Mouse (Mus musculus) naive thymus-derived CD4-positive, alpha-beta T cell, adult 2 months (primary cell): ENCODE data around the gene Cmc4.

Experiments used
- DNase-seq: peaks from one replicate; pipeline ENCODE4 v3.0.0-alpha.2; 2011; ENCODE audit warnings: low read depth

Cmc4 gene

DNA sequence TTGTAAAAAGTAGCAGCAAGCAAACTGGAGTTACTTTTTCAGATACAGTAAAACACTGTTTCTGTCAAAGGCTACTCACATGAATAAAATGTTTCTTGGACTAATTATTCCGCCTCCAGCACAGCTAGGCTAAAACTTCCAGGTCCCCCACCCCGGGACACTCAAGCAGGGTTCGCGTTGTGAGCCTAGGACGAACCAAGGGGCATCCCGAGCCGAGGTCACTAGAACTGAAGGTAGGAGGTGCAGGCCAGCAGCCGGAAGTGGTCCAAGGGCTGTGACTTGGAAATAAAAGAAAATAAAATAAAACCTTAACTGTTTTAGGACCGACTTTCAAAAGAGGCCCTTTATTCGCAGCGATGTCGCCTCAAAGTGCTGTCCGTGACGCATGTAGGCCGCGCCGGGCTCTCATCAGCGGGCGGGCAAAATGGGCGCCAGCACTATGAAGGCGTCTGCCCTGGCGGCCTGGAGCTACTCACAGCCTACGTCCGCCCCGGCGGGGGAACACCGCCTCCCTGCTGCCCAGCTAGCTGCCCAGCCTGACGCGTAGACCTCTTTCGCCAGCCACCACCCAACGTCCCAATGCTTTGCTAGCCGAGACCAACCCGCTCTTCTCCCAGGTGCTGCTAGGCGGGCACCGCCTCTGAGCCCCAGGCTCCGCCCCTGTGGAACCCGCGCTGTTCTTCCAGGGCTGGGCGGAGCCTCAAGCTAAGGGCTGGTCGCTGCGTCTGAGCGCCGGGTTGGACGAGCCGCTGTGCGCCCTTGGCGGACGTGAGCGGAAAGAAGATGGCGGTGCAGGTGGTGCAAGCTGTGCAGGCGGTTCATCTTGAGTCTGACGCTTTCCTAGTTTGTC is at the start of gene Cmc4, which contains the start of the genes Mtcp1 and Brcc3:
Gene Cmc4, minus strand, starts transcription at position 649 of the 850 bp plus-strand sequence.
Gene Mtcp1, minus strand, starts transcription at position 653 of the 850 bp plus-strand sequence.
Gene Brcc3, plus strand, starts transcription at position 693 of the 850 bp plus-strand sequence.
- DNase-seq = peak; percentile 92

DNA sequence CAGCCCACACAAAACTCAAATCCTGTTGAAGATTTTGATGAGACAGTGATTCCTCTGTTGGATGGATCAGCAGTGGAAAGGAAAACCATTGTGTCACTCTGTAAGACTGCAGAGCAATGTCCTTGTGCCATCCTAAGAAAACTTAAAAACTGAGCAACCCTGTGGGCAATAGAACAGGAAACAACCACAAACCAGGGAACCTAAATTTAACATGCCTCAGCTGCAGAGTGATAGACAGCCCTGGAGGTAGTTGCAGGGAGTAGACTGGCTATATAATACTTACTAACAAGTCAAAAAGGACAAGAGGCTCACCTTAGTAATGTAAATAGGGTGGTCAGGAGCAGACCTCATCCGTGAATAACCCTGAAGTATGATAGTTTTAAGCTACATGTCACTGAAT is 38.2 kb upstream of the Cmc4 start:
- DNase-seq = no peak

DNA sequence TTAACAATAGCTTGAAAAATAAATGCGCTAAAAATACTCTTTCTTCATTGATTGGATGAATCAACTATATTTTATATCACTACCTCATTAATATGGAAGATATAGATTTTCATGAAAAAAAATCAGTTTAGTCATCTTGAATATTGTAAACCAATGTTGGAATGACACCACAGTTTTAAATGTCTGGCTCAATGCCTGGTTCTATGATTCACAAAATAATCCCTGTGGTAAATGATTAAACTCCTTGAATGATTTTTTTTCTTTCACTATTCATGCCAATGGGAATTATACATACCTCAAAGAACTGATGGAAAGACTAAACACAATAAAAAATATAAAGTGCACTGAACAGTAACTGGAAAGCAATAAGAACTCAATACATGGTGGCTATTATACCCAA is 6.7 kb downstream of the Cmc4 start:
- no peak for DNase-seq

DNA sequence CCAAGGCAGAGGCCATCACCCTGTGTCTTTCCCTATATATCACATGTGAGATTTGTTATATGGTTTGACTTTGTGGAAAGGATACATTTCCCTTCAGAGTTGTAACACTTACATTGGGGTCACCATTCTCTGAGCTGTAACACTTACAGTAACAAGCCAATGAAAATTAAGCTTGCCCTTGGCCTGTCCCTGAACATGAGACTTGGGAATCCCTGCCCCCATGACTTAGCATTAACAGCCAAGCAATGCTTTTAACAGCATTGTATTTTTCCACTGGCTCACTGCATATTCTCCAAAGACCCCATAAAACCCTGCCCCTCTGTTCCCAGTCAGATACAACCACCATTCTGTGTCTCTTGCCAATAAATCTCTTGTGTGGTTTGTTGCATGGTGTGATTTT is 13.0 kb downstream of the Cmc4 start:
- DNase-seq = no peak

DNA sequence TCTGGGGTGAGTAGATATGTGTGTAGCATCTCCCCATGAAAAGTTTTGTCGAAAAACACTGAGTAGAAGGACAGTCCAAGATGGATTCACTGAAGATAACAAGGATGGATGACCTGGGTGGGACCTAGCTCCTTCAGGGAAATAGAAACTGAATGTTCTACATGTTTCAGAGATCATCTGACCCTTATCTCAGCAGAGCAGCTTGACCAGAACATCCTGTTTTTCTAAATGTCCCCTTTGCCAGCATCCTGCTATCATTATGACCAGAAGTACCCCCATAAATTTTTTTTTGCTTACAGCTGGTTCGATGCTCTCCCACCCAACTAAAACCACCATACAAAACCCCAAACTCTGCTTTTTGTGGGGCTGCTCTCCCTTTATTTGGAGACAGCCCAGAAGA is 13.7 kb downstream of the Cmc4 start:
- no peak for DNase-seq

DNA sequence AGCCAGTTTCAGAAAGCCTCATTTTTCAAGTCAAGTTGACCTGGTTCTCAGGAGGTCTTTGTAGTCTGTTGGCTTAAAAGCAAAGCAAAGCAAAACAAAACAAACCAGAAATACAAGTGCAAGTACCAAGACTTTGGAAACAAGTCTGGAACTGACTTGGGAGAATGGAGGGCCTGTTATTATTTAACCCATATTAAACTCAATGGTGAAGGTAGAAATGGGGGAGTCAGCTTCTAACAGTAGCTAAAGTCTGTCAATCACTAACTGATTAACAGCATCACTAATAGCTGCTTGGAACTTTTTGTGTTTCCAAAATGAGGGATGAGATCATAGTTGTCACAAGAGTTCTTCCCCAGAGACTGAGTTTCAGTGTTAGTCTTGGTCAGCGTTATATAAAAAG is 16.9 kb downstream of the Cmc4 start:
- no peak for DNase-seq

DNA sequence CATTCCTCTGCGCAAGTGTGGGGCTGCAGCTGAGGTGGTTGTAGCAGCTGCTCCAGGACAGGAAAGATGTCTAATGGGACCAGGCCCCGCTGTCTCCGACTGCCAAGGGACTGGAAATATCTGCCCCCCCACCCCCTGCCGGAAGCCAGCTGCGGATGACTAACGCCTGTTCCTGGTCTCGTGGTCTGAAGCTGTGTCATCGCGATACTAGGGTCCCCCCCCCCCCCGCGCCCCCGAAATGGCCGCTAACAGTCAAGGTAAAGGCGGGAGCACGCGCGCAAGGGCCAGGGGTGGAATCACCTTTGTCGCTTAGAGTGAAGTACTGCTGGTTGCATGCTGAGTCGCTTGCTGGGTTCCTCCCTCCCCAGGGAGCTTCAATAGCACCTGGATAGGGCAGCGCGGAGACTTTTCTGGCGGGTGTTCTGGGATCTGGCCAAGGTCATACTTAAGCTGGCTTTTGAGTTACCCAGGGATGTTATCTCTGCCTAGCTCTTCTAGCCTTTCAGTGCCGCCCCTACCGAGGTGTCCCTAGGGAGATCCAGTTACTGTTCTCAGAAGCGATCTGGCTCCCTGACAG is 34.1 kb downstream of the Cmc4 start, which contains the start of the genes Fundc2 and F8:
Gene Fundc2, plus strand, starts transcription at position 205 of the 577 bp plus-strand sequence.
Gene F8, minus strand, starts transcription at position 421 of the 577 bp plus-strand sequence.
- DNase-seq = peak; percentile 84

DNA sequence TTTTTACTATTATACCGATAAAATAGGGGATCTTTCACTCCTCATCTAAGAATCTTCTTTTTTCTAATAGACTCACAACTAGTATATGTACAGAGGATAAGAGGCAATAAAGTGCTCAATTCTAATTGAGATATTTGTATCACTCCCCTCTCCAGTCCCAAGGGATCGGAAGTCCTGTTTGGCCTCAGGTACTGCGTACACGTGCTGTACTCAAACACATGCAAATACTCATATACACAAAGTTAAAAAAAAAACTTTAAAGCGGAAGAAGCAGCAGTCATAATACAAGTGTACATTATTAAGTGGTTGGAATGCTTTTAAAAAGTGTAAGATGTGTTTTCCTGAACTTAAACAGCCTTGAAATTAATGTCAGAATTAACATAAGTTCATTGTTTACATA is 34.7 kb downstream of the Cmc4 start:
- DNase-seq = no peak

DNA sequence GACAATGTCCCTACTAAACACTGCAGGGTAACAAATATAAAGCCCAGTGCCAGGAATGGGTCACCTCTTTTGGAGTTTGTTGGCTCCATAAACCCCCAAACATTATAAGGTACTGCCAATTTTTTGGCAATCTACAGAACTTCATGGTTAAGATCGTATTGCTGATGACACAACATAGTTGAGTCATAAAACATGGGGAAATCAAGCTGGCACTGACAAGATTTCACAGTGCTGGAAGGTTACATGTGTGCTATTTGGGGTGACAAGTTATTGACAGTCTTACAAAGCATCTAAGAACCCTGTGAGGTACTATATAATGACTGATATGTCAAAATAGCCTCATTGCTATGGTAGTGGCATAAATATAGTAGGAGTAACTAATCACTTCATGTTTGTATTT is 35.2 kb downstream of the Cmc4 start:
- no peak for DNase-seq

DNA sequence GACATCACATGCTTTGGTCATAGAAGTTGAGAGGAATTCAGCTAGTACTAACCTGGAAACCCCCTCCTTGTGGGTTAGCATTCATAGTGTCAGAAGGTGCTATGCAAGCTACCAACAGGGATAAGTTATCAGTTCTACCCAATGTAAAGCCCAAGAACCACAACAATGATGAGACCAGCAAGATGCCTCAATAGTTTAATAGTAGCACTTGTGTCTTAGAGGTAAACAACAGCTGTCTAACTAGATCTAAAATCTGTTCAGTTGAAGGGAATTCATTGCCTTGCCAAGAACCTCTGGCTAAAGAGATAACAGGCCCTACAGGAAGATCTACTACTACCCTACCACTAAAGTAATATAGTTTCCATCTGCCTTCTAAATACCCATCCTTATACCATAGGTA is 39.6 kb downstream of the Cmc4 start:
- no peak for DNase-seq

DNA sequence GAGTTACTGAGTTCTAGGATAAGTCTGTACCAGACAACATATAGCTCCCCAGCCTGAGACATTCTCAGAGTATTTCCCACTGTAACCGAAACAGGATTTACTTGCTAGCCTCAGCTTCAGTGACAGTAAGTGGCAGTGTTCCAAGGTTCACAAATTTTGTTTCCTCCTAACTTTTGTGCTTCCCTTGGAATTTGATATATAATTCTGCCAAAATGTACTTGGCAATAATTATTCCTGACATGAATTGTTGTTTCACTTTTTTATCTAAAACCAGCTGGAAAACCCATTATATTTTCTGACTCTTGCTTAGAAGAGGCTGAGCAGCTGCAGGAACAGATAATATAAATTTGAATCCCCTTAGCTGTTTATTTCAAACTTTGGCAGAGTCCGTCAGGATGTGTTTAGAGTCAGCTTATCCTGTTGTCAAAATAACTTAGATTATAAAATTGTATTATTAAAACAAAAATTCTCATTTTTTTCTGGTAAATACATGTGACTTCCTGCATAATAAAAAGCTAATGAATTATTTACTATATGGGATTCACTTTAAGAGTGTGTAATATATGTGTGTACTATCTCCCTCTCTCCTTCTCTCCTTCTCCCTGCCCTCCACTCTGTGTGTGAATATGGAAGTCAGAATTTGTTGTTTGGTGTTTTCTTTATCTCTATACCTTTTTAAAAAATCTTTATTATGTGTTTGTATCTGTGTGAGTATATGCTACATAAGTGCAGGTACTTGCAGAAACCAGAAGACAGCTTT is 43.5 kb downstream of the Cmc4 start:
- DNase-seq = no peak

DNA sequence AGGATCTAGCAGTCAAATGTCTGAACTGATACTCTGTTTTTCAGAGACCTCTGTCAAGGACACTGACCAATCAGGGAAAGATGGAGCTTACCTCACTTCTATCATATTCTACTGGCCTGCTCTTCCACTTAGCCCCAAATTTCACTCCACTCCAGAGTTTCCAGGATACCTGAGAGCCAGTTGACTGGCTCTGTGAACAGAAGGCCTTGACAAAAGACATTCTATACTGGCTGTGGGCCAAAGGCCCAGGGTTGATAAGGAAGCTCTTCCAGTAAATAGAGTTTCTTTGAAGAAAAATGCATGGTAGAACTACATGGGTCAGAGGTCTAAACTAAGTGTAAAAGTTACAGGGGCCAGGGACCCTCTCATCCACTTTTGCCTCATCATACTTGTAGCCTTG is 46.2 kb downstream of the Cmc4 start:
- DNase-seq = no peak
